Mouse (Mus musculus) brown adipose tissue, adult 24 weeks (tissue): ENCODE results near the gene Zfp827. TPM values are rescaled to one million over a fixed set of nuclear protein-coding genes. Genes with fewer than 3 reads are reported as not detected.
A peak's percentile ranks its signal among the peaks of the same experiment; 100 is the strongest.

Experiments used
- H3K27ac ChIP-seq: fragments of 200-500 bp; replicated peaks from 2 replicates; pipeline ENCODE4 v1.5.1; 2012; ENCODE audit warnings: low read depth, mild to moderate bottlenecking, low read length
- H3K4me1 ChIP-seq: fragments of 200-500 bp; 2 replicates; pipeline ENCODE4 v1.6.1; 2012; ENCODE audit warnings: low read length, mixed read lengths; ENCODE audit not compliant: control insufficient read depth, insufficient read depth, insufficient read length
- H3K4me3 ChIP-seq: fragments of 200-500 bp; 2 replicates; pipeline ENCODE4 v1.5.1; 2012; ENCODE audit warnings: low read depth, mild to moderate bottlenecking, low read length, moderate library complexity; ENCODE audit not compliant: insufficient read depth
- polyA plus RNA-seq: library from polyadenylated mRNA; stranded (reverse); fragments of >200 nt; gene quantifications from 2 replicates; pipeline ENCODE4 v1.2.4, GENCODE M21; 2012; ENCODE audit not compliant: missing spikeins, insufficient read depth, insufficient read length

The Zfp827 gene
- polyA plus RNA-seq = 3.6 and 5.0 TPM in 2 replicates

DNA sequence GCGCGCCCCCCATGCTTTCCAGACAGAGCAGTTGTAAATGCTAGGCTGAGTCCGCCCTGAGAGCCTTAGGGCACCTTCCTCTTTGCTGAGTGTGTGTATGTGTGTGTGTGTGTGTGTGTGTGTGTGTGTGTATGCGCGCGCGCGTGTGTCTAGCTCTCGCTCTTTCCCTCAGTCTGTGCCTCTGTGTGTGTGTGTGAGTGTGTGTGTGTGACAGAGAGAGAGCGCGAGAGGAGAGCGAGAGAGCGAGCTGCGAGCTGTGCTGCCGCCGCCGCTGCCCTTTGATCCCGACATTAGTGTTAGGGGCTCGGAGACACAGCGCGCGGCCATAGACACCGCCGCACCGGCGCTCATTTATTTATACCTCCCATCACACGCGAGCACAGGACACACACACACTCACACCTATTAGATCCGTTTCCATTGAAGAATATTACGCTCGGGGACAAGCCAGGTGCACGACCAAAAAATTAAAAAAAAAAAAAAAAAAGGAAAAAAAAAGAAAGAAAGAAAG, at the start of gene Zfp827:
Gene Zfp827, plus strand, starts transcription at position 461 of the 511 bp plus-strand sequence.
- peak within 1 kb of the TSS; percentile 97 for H3K27ac ChIP-seq
- peak within 1 kb of the TSS; percentile 90 for H3K4me3 ChIP-seq

GRCm38 (mm10) chr8:79004341-79004740, 23.9 kb upstream of the Zfp827 start:
- H3K27ac ChIP-seq = no peak overlapping the region
- no peaks in the 10 kb centered on the region for H3K4me1 ChIP-seq
- no peak overlapping the region for H3K4me3 ChIP-seq

More for the DNA sequence above, at the start of gene Zfp827:
- no peaks in the 10 kb centered on the region for H3K4me1 ChIP-seq

DNA sequence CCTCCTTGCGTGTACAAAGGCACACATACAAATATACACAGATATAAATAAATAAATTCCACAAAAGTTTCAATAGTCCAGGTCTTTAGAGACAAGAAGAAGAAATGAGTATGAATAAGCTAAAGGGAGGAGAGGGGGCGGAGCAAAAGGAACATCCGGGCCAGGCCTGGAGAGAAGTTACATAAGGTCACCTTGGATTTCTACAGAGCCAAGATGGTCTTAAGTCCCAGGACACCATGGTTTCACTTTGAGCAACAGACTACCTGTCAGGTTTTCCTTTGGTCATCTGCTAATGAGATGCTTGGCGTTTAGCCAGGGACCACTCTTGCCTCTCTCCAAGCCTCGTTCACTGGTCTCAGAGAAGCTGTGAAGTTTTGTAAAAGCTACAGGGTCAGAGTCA, 13.2 kb upstream of the Zfp827 start:
- no peak overlapping the region for H3K27ac ChIP-seq
- no peaks in the 10 kb centered on the region for H3K4me1 ChIP-seq
- H3K4me3 ChIP-seq = no peak overlapping the region

- Histone ChIP-seq H3K4me1 (no peaks in the 10 kb centered on the region), H3K27ac (no peak overlapping the region), H3K4me3 (no peak overlapping the region)
Measured at GRCm38 (mm10) chr8:79016076-79016475, 12.2 kb upstream of the Zfp827 start.

GRCm38 (mm10) chr8:79016583-79016982, 11.7 kb upstream of the Zfp827 start:
- no peaks in the 10 kb centered on the region for H3K4me1 ChIP-seq
- no peak overlapping the region for H3K4me3 ChIP-seq
- no peak overlapping the region for H3K27ac ChIP-seq

GRCm38 (mm10) chr8:79023922-79024321, 4.3 kb upstream of the Zfp827 start:
- Histone ChIP-seq H3K4me3 (no peak overlapping the region), H3K27ac (no peak overlapping the region), H3K4me1 (no peaks in the 10 kb centered on the region)

DNA sequence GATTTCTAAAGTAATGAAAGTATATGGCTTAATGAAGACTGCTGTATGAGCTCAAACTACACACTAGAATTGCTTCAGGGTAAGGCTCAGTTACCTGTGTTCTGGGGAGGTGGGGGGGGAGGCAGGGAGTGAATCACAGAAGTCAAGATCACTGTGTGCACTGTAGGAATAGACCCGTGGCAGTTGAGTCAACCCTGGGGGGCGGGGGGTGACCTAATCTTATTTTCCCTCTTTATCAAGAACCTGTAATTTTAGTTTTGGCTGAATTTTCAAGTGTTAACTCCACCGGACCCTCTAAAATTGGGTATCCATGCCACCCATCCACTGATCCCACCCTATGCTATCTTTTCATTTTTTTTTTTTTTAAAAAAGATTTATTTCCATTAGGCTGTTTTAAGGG, 918 bp upstream of the Zfp827 start:
- no peak overlapping the region for H3K27ac ChIP-seq
- H3K4me3 ChIP-seq = no peak overlapping the region

DNA sequence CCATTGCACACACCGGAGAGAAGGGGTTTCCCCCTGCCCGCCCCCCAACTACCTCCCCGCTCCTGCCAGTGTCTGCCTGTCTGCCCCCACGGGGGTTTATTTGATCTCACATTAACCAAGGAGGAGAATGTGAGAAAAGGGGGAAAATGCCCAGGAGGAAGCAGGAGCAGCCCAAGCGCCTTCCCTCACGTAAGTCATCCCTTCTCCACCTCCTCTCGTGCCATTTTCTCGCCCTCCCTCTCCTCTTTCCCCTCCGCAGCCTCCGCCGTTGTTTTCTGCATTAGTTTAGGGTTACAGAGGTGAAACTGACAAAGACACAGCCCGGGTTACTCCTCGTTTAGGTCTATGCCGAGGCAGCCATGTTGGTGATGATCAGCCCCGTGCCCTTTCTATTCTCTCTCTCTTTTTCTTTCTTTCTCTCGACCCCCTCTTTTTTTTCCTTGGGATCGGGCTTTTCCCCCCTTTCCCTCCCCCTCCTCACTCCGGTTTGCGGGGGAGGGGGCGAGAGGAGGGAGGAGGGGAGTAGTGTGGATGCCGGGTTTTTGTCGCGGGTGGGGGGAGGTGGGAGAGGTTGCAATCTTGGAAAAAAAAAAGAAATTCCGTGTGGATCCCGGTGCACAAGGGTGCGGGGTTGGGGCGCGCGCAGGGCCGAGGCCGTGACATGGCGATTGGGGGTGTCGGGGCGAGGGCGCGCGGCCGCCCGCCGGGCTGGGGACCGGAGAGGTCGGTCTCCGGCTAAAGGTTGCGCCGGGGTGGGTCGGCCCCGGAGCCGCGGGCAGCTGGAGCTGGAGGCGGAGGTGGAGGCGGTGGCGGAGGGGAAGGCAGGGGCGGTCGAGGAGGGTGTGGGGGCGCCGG, 531 bp downstream of the Zfp827 start:
- H3K4me3 ChIP-seq = peak overlapping the region; percentile 90
- no peaks in the 10 kb centered on the region for H3K4me1 ChIP-seq
- H3K27ac ChIP-seq = peak overlapping the region; percentile 97

More for the DNA sequence above, 918 bp upstream of the Zfp827 start:
- H3K4me1 ChIP-seq = no peaks in the 10 kb centered on the region

- Histone ChIP-seq H3K27ac (peak overlapping the region; percentile 91), H3K4me1 (no peaks in the 10 kb centered on the region), H3K4me3 (peak overlapping the region; percentile 99)
Measured at GRCm38 (mm10) chr8:79029396-79030325, 1.4 kb downstream of the Zfp827 start.

- Histone ChIP-seq H3K27ac (peak overlapping the region; percentile 91), H3K4me1 (no peaks in the 10 kb centered on the region), H3K4me3 (peak overlapping the region; percentile 99)
Measured at GRCm38 (mm10) chr8:79030326-79031265, 2.4 kb downstream of the Zfp827 start.

DNA sequence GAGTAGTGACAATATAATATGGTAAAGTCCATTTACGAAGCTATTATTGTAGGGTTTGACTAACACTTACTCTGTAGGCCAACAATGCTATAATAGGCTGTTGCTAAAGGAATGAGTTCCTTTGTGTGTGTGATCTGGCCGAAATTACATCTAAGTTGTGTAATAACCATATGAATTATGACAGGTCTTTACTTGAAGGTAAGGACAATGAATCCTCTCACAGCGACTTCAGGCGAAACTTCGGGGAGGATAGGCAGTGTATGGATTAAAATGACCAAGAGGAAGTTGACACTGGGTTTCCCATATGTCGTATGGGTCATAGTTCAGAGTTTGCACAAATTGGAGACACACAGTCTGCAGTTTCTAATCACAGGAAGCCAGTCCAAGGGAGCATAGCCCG, 9.3 kb downstream of the Zfp827 start:
- Histone ChIP-seq H3K4me1 (peaks cover 9% of the 10 kb centered on the region; the same call in 1 of the 2 replicates), H3K4me3 (no peak overlapping the region), H3K27ac (no peak overlapping the region)

DNA sequence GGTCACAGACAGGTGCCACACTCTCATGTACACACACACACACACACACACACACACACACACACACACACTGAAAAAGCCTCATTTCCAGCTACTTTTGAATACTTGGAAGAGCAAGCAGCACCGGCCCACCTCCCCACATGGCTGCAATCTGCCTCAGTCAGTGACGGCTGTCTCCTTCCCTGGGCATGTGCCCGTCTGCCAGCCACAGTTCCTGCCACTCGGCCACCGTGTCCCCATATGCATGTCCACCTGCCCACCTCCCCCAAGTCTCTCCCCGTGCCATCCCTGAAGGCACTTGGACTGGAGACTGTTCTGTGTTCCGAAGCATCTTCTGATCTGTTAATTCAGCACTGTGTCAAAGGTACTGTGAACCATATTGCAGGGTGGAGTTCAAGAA, 9.8 kb downstream of the Zfp827 start:
- H3K4me1 ChIP-seq = peaks cover 9% of the 10 kb centered on the region
- H3K27ac ChIP-seq = no peak overlapping the region
- no peak overlapping the region for H3K4me3 ChIP-seq

GRCm38 (mm10) chr8:79041429-79041828, 13.2 kb downstream of the Zfp827 start:
- H3K27ac ChIP-seq = no peak overlapping the region
- H3K4me3 ChIP-seq = no peak overlapping the region
- peaks cover 9% of the 10 kb centered on the region for H3K4me1 ChIP-seq

- peaks cover 7% of the 10 kb centered on the region for H3K4me1 ChIP-seq
- no peak overlapping the region for H3K27ac ChIP-seq
- H3K4me3 ChIP-seq = no peak overlapping the region
Measured at GRCm38 (mm10) chr8:79042252-79042651, 14.0 kb downstream of the Zfp827 start.
